Mouse (Mus musculus): ENCODE results near the gene Ifitm6. TPM values are rescaled to one million over a fixed set of nuclear protein-coding genes. Genes with fewer than 3 reads are reported as not detected.
"Not testable (repeated sequence)": the region's sequence is repeated elsewhere in the genome, so short reads cannot be mapped to it uniquely, and the experiment has no call there.

The Ifitm6 gene
- total RNA-seq, 2 experiments from 2014 or later, result 0.61 TPM; not detected in 1

DNA sequence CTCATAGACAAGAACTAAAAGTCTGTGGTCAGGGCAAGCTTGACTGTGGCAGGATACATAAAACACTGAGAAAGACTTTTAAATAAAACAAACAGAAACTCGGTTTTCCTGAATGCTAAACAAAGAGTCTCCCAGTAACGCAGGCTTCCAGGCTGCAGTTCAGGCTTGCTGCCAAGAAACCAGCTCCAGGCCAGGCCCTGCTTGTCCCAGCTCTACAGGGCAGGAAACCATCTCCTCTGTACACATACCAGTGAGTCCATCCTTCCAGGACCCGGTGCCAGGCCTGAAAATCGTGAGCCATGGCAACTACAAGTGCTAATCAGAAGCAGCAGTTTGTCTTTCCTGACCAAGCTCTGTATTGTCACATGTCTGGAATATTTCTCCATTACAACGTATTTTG is 23.9 kb upstream of the Ifitm6 start:
- DNase-seq (ENCODE audit: low spot score in 2 of 2), result no peak

DNA sequence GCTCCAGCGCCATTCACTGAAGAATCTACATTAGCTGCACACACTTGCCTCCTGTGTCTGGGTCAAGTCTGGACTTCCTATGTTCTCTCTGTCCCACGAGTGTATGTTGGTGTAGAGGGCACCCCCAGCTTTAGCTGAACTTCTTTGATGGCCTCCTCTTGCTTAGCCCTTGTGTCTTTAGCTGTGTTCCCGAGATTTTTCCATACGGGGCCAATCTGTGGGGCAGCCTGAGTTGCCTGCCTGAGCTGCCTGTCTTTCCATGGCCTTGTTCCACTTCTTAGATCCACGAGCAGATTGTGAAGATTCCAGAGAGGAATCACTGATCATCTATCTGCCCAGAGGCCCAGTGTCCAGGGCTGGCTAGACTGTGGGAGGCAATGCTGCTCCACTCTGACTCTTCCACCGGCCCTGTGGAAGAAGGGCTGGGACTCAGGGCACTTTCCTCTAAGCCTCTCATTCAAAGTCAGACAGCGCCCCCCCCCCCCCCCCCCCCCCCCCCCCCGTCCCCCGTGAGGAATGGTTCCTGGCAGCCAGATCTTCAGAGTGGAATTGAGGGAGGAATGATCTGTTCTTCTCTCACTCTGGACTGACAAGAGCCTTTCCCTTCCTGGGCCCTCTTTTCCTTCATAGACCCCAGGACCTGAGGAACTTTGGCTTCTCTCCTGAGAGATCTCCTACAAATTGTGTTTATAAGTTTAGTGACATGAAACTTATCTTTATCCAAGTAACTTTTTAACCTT is 23.3 kb upstream of the Ifitm6 start:
- DNase-seq (ENCODE audit: low spot score in 2 of 2), result no peak

GRCm38 (mm10) chr7:141039386-141040107 is 21.8 kb upstream of the Ifitm6 start:
- no peak for DNase-seq (ENCODE audit: low spot score in 2 of 2)

GRCm38 (mm10) chr7:141038090-141039032 is 20.6 kb upstream of the Ifitm6 start:
- no peak for DNase-seq (ENCODE audit: low spot score in 2 of 2)

DNA sequence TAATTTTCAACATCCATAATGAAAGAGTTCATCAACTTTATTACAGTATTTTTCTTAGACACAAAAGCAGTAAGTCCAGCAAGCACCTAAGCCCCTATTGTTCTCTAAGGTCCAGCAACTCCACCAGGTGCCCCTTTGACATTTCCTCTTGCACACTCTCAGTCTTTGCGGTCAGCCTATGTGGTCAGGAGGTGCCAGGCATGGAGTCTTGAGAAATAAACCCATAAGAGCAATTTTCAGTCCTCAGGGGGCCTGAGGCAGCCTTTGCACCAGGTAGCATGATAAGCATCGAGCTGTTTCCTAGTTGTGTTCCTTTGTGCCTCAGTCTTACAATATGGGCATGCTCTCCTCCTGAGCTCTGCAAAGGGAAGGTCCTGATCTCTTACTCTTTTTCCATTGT is 18.9 kb upstream of the Ifitm6 start:
- DNase-seq (ENCODE audit: low spot score in 2 of 2), result not testable (repeated sequence)

DNA sequence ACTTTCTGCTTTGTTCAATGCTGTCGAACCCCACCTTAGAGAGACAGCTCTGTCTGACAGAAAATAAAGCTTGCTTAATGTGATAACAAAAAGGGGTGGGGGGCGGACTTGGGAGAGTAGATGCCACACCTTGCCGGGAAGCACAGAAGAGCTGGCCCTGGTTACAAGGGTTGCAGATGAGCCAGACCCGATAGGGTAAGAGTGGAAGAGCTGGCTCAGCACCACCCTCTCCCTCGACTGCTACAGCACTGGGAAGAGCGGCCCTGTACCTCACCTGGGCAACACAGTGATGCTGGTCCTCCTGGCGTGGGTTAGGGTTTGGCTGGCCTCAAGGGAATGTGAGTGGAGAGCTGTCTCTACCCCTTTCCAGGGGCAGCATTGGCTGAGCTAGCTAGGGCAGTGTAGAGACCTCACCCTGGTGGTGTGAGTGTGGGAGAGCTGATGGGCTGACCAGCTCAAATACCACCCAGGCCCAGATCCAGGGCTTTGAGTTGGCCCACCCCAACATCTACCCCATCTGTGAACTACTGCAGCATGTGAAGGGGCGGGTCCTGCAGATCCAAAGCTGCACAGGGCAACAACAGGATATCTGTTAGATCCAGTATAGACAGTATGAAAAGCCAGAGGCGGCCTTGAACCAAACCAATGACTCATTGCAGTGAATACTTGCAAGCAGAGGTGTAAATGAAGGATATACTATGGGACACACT is 14.9 kb upstream of the Ifitm6 start:
- no peak for DNase-seq (ENCODE audit: low spot score in 2 of 2)

DNA sequence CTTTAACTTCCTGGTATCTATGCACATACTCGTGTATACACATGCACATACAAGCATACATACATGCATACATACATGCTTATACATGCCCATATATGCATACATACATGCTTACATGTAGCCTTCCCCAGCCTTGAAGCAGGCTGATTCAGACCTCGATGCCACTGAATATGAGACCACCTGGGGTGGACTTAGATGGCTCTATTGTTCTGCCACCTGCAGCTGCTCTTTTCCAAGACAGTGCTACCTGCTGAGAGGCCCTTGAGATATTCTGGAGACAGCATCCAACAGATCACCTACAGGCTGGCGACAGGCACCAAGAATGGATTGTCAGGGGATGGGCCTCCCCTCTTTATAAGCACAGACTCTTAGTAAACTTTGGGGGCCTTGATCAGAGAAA is 12.7 kb upstream of the Ifitm6 start:
- no peak for DNase-seq (ENCODE audit: low spot score in 2 of 2)

DNA sequence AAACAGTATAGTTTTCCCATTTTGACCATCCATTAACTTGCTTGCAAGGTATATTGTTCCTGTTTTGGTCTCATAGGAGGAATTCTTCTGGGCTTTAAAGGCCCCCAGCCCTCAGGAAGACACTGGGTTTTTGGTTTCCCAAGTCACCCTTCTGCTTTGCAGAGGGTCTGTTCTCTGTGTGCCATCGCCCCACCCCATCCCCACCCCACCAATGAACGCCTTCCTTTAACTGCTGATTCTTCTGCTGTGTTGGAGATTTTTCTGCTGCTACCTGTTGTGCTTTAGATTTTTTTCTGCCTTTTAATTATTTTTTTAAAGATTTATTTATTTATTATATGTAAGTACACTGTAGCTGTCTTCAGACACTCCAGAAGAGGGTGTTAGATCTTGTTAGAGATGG is 11.1 kb upstream of the Ifitm6 start, which contains the start of gene Gm17387:
Gene Gm17387 (plus strand): TSS at position 301 of the 400 bp plus-strand sequence.
- DNase-seq (ENCODE audit: low spot score in 2 of 2), result no peak

- DNase-seq (ENCODE audit: low spot score in 2 of 2), result no peak
These were observed 9.0 kb upstream of the Ifitm6 start for GRCm38 (mm10) chr7:141026740-141027098.

GRCm38 (mm10) chr7:141026097-141026739 is 8.5 kb upstream of the Ifitm6 start:
- DNase-seq (ENCODE audit: low spot score in 2 of 2), result no peak

- DNase-seq (ENCODE audit: low spot score in 2 of 2), result no peak
These were observed 7.4 kb upstream of the Ifitm6 start for GRCm38 (mm10) chr7:141024865-141025838.

- DNase-seq (ENCODE audit: low spot score in 2 of 2), result no peak
These were observed 4.0 kb upstream of the Ifitm6 start for GRCm38 (mm10) chr7:141021489-141022449.

DNA sequence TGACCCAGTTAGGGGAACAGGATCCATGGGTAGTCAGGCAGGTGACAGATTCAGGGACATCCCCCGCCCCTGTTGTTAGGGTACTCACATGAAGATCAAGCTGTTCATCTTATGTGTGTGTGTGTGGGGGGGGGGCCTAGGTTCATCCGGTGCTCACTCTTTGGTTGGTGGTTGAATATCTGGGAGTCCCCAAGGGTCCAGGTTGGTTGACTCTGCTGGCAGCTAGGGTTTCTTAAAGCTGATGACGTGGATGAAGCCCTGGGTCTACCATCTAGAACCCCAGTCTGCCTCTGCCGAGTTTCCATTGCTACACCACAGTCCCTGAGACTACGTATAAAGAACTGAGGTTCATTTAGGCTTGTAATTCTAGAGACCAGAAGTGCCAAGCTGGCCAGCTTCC is 1.3 kb upstream of the Ifitm6 start:
- no peak for DNase-seq (ENCODE audit: low spot score in 2 of 2)

GRCm38 (mm10) chr7:141016707-141017697 is 722 bp downstream of the Ifitm6 start:
- DNase-seq (ENCODE audit: low spot score in 2 of 2), result no peak

GRCm38 (mm10) chr7:141011238-141011770 is 6.4 kb downstream of the Ifitm6 start:
- DNase-seq (ENCODE audit: low spot score in 2 of 2), result no peak

GRCm38 (mm10) chr7:141010593-141010992 is 7.1 kb downstream of the Ifitm6 start, which contains the start of gene Ifitm3:
Gene Ifitm3 (minus strand): TSS chr7:141010770.
- no peak for DNase-seq (ENCODE audit: low spot score in 2 of 2)

All from left cerebral cortex, adult 18-20 months (tissue).